Mouse (Mus musculus) embryonic facial prominence, embryonic 11.5 days (tissue): ENCODE measurements at regions not wholly inside any gene's neighbourhood (a gene's known extent, or its start where the extent isn't known, plus 50 kb on each side); places are given as distances from the start of the nearest gene placed in this dataset.

ENCODE experiments used
- ATAC-seq: fragments of 200-750 bp; cut with Nextera tagmentation; replicated peaks from 2 replicates; pipeline ENCODE4 v1.8.0; 2017; ENCODE audit warnings: low read depth; ENCODE audit not compliant: insufficient number of reproducible peaks, low FRiP score, low TSS enrichment
- DNase-seq: peaks from one replicate; pipeline ENCODE4 v3.0.0-alpha.2; 2015; ENCODE audit warnings: low spot score
- H3K27ac ChIP-seq: fragments of 300-500 bp; sonication (generic); replicated peaks from 2 replicates; pipeline ENCODE4 v1.5.1; 2014; ENCODE audit warnings: mild to moderate bottlenecking, low read depth, low read length, control low read depth
- H3K27me3 ChIP-seq: fragments of 300-500 bp; sonication (generic); 2 replicates; pipeline ENCODE4 v1.6.1; 2014; ENCODE audit warnings: mild to moderate bottlenecking, low read length, moderate library complexity, mixed read lengths; ENCODE audit not compliant: control insufficient read depth, insufficient read depth
- H3K36me3 ChIP-seq: fragments of 300-500 bp; sonication (generic); replicated peaks from 2 replicates; pipeline ENCODE4 v1.6.1; 2014; ENCODE audit warnings: low read depth, mild to moderate bottlenecking, low read length, moderate library complexity, mixed read lengths; ENCODE audit not compliant: control insufficient read depth, insufficient read depth
- H3K4me1 ChIP-seq: fragments of 300-500 bp; sonication (generic); 2 replicates; pipeline ENCODE4 v1.6.1; 2014; ENCODE audit warnings: low read length, mixed read lengths; ENCODE audit not compliant: control insufficient read depth, insufficient read depth
- H3K4me2 ChIP-seq: fragments of 300-500 bp; sonication (generic); 2 replicates; pipeline ENCODE4 v1.6.1; 2014; ENCODE audit warnings: low read depth, mild to moderate bottlenecking, control low read depth, low read length, moderate library complexity
- H3K4me3 ChIP-seq: fragments of 300-500 bp; sonication (generic); 2 replicates; pipeline ENCODE4 v1.5.1; 2014; ENCODE audit warnings: low read depth, low read length, control low read depth
- H3K9ac ChIP-seq: fragments of 300-500 bp; sonication (generic); replicated peaks from 2 replicates; pipeline ENCODE4 v1.6.1; 2014; ENCODE audit warnings: mild to moderate bottlenecking, control low read depth, low read length
- H3K9me3 ChIP-seq: fragments of 300-500 bp; sonication (generic); replicated peaks from 2 replicates; pipeline ENCODE4 v1.6.1; 2016; ENCODE audit warnings: mild to moderate bottlenecking, low read length, inconsistent platforms, mixed read lengths; ENCODE audit not compliant: control insufficient read depth
- WGBS: fragments of 180-500 bp; shearing (Covaris S2); extraction: QIAGEN DNeasy Blood & Tissue Kit; methylation state at CpG from one replicate; pipeline ENCODE4 v1.1.7; 2014; 5-methylcytosine and 5-hydroxymethylcytosine counted together

DNA sequence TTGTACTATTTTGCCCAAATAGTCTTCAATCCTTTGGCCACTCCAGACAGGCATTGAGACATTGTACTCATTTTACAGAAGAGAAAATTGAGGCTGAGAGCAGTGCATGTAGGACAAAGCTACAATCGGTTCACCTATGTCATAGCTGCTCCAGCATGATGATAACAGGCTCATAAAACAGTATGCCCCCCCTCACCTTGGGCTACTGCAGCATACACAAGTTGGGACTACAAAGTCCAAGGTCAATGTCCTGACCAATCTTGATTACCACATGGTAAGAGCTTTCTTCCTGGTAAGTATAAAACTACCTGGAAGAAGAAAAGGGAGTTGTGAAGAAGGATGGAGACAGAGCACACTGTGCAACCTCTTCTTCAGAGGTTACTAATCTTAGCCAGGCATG lies 416.4 kb downstream of the Efnb2 start:
- H3K36me3 ChIP-seq, result no peaks in the 10 kb centered on the region
- no peak for ATAC-seq
- no peaks in the 10 kb centered on the region for H3K9me3 ChIP-seq
- DNase-seq, result no peak
- H3K4me2 ChIP-seq, result no peak overlapping the region
- H3K4me1 ChIP-seq, result 0 out of 2 replicates have a peak, but pooled peaks cover 3% of the 10 kb centered on the region
- H3K9ac ChIP-seq, result no peak overlapping the region
- WGBS, result 88% methylated on average over 1 of the region's 1 CpGs
- H3K4me3 ChIP-seq, result no peak overlapping the region
- H3K27ac ChIP-seq, result no peak overlapping the region
- no peaks in the 10 kb centered on the region for H3K27me3 ChIP-seq

DNA sequence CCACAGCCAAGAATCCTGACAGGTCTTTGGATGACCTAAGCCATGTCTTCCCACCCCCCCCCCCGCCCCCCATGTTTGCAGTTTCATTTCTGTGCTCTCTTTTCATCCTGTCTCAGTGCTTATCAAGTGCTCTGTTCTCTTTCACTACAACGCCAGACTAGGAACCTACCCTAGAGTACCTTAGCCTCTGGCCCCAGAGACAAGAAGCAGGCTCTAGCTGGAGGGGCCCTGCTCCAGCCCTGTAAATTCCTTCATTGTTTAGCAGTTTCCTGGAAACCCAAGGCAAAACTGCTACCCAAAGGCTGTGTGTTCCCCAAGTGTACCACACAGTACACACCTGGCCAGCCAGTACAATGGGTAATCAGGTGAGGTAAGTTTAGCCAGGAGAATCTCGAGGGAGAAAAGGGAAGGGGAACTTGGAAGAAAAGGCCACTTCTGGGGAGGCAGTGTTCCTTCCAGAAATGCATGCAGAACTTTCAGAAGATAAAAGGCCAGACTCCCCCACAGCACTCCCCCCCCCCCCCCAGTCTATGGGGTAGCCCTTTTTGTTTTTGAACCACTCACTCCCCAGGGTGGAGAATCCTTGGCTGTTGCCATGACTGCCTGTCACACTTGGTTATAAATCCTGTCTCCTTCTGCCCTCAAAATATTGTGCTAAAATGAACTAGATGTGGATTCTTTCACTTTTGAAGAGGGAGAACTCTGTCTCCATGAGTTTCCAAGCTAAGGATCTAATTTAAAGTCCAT lies 419.1 kb downstream of the Efnb2 start:
- DNase-seq (no peak), ATAC-seq (no peak; the same call in 1 of the 2 replicates)
- Histone ChIP-seq H3K27me3 (no peaks in the 10 kb centered on the region), H3K4me1 (0 out of 2 replicates have a peak, but pooled peaks cover 3% of the 10 kb centered on the region), H3K9ac (no peak overlapping the region), H3K4me3 (no peak overlapping the region), H3K9me3 (no peaks in the 10 kb centered on the region), H3K4me2 (no peak overlapping the region), H3K36me3 (no peaks in the 10 kb centered on the region), H3K27ac (no peak overlapping the region)
- WGBS, result 44% methylated on average over 3 of the region's 3 CpGs

DNA sequence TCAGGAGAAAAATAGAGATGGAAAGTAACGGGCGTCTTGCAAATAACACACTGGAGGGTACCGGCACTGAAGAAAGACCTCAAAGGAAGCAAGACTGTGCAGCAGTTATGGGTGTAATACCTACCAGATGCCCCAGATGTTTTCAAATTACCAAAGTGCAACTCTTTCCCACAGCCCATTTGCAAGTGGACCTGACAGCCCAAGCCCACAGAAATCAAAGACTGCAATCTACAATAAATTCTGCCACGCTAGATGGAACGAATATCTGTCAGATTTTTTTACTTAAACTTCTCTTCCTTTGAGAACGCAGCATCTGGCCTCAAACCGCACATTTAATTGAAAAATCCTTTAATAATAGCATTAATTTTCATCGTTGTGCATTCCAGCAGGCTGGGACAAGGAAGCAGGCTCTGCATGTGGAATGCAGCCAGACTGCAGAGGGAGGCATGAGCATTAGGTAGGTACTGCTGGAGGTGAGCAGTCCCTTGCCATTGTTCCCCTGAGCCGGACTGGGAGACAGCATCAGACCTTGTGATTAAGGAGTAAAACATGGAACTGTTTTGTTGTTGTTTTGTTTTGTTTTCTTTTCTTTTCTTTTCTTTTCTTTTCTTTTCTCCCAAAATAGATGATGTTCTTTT lies 419.9 kb downstream of the Efnb2 start:
- ATAC-seq (peak; percentile 79; the same call in 1 of the 2 replicates), DNase-seq (peak; percentile 83)
- Histone ChIP-seq H3K4me2 (no peak overlapping the region), H3K27me3 (no peaks in the 10 kb centered on the region), H3K27ac (no peak overlapping the region), H3K36me3 (no peaks in the 10 kb centered on the region), H3K4me1 (0 out of 2 replicates have a peak, but pooled peaks cover 3% of the 10 kb centered on the region), H3K4me3 (no peak overlapping the region), H3K9ac (no peak overlapping the region), H3K9me3 (no peaks in the 10 kb centered on the region)
- 31% methylated on average over 9 of the region's 9 CpGs for WGBS

DNA sequence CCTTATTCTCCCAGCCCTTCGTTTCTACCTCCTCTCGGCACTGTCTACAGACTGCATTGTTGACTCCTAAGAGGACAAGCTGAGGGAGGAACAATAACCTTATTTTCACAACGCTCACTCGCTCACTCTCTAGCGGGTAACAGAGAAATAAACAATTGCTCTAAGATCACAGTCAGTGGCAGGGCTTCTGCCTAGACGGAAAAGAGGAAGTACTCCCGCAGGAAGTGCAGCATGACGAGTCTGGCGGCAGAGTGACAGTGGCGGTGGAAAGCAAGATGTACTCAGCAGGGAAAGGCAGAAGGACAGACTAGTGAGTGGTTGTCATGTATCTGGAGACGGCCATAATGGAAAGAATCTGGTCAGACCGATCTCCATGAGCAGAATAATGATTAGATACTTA lies 421.6 kb downstream of the Efnb2 start:
- no peaks in the 10 kb centered on the region for H3K9me3 ChIP-seq
- H3K4me3 ChIP-seq, result no peak overlapping the region
- DNase-seq (no peak), ATAC-seq (no peak)
- no peak overlapping the region for H3K4me2 ChIP-seq
- H3K27ac ChIP-seq, result no peak overlapping the region
- 57% methylated on average over 12 of the region's 12 CpGs for WGBS
- no peak overlapping the region for H3K9ac ChIP-seq
- no peaks in the 10 kb centered on the region for H3K36me3 ChIP-seq
- 0 out of 2 replicates have a peak, but pooled peaks cover 3% of the 10 kb centered on the region for H3K4me1 ChIP-seq
- no peaks in the 10 kb centered on the region for H3K27me3 ChIP-seq

DNA sequence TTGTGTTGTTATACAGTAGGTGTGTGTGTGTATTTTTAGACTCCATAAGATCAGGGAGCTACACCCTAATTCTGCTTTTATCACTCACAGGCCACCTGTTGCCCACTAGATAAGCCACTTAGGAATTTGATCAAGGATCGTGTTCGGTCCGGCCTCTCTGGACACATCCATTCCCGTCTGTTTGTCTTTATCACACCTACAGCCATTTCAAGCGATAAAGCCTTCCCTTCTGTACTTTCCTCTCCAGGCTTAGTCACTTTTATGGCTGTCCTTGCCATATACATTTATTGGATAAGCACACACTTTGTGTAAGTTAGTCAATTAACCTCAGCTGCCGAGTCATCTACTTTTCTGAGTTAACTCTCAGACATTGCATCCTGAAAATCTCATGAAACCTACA lies 423.0 kb downstream of the Efnb2 start:
- Histone ChIP-seq H3K4me3 (no peak overlapping the region), H3K27ac (no peak overlapping the region), H3K4me2 (no peak overlapping the region), H3K9ac (no peak overlapping the region), H3K9me3 (no peaks in the 10 kb centered on the region), H3K4me1 (0 out of 2 replicates have a peak, but pooled peaks cover 3% of the 10 kb centered on the region), H3K36me3 (no peaks in the 10 kb centered on the region), H3K27me3 (no peaks in the 10 kb centered on the region)
- no peak for ATAC-seq
- no peak for DNase-seq
- WGBS, result 91% methylated on average over 6 of the region's 6 CpGs

DNA sequence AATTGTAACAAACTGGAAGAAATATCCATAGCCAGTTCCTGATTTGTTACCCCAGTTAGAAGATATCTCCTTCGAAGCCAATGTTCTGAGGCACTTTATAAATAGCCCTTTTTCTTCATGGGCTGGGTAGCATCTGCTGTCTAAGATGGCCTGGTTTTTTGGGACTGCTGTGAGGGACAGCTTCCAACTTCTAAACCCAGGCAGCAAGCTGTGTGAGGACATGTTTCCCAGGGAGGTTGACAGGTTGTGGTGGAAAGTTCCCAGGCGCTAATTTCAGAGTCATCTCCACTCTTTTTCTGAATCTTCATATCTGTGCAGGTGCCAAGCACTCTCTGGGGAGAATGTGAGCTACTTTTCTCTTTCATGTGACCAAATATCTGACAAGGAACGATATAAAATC lies 427.4 kb downstream of the Efnb2 start:
- H3K4me1 ChIP-seq, result no peaks in the 10 kb centered on the region
- H3K9ac ChIP-seq, result no peak overlapping the region
- 86% methylated on average over 3 of the region's 3 CpGs for WGBS
- no peaks in the 10 kb centered on the region for H3K9me3 ChIP-seq
- H3K27ac ChIP-seq, result no peak overlapping the region
- H3K36me3 ChIP-seq, result no peaks in the 10 kb centered on the region
- no peaks in the 10 kb centered on the region for H3K27me3 ChIP-seq
- ATAC-seq (no peak), DNase-seq (no peak)
- no peak overlapping the region for H3K4me3 ChIP-seq
- no peak overlapping the region for H3K4me2 ChIP-seq

DNA sequence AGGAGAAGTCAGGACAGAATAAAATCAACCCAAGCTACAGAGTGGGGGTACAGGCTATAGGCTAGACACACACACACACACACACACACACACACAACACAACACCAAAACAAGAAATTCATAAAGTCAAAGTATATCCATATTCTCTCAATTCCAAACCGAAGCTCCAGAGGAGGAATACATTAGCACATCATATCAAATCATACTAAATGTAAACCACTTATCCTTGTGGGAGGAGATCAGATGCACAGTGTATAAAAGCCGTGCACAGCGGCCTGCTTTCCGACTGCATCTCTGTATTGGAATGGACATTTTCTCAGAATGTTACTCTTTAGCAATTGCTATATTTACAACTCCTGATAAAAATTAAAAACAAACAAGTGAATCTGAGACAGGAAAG lies 427.9 kb downstream of the Efnb2 start:
- 92% methylated on average over 4 of the region's 4 CpGs for WGBS
- H3K4me3 ChIP-seq, result no peak overlapping the region
- ATAC-seq (no peak), DNase-seq (no peak)
- H3K27me3 ChIP-seq, result no peaks in the 10 kb centered on the region
- H3K9me3 ChIP-seq, result no peaks in the 10 kb centered on the region
- H3K36me3 ChIP-seq, result no peaks in the 10 kb centered on the region
- H3K9ac ChIP-seq, result no peak overlapping the region
- H3K4me1 ChIP-seq, result no peaks in the 10 kb centered on the region
- no peak overlapping the region for H3K27ac ChIP-seq
- no peak overlapping the region for H3K4me2 ChIP-seq

DNA sequence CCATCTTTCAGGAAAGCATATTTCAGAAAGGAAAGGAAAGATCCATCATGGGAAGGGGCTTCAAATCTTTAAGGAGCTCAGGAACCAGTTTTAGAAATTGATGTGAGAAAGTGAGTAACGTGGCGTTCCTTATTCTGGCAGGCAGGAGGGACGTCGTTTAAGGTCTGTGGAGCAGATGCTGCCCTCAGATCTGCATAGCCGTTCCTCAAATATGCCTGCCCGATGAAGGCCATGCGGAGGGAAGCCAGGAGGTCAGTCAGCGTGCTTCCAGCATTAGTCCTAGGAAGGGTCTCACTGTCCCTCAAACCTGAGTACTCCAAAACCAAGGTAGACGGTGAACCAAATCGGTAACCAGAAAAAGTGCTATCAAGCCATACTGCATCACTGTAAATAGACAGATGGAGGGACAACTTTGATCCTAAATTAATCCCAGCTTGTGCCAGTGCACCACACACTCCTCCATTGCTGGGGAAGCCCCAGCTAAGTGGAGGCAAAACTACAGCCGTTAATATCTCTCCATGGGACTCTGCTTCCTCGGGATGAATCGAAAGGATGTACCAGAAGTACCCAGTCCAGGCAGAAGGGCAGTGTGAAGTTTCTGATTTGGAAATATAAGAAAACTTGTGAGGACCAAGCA lies 428.9 kb downstream of the Efnb2 start:
- H3K9ac ChIP-seq, result no peak overlapping the region
- no peaks in the 10 kb centered on the region for H3K36me3 ChIP-seq
- no peaks in the 10 kb centered on the region for H3K4me1 ChIP-seq
- no peak overlapping the region for H3K4me2 ChIP-seq
- WGBS, result 61% methylated on average over 13 of the region's 13 CpGs
- H3K27me3 ChIP-seq, result no peaks in the 10 kb centered on the region
- H3K27ac ChIP-seq, result no peak overlapping the region
- no peak for ATAC-seq
- no peak overlapping the region for H3K4me3 ChIP-seq
- DNase-seq, result no peak
- H3K9me3 ChIP-seq, result no peaks in the 10 kb centered on the region
